Mouse (Mus musculus): ENCODE measurements around the gene Olfr485. TPM values are rescaled to one million over a fixed set of nuclear protein-coding genes. Genes with fewer than 3 reads are reported as not detected.

Olfr485 gene
- not detected for polyA plus RNA-seq (2017; shearing (Covaris generic))

DNA sequence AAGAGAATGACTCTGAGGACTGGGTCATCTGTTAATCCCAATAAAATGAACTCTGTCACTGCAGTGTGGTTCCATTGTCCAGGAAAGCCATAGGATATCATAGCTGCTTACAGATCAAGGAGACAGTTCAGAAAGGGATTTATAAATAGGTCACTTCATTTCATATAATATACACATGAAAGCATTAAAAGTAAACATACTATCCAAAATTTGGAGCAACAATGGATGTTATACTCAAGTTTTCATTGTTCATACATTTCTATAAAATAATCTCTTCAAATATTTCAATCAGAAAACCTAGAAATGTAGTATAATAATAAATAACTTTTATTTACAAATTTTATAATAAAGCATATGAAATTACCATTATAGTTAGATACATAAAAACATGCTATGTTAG, at the start of gene Olfr485:
Gene Olfr485, minus strand, starts transcription at position 101 of the 400 bp plus-strand sequence.

DNA sequence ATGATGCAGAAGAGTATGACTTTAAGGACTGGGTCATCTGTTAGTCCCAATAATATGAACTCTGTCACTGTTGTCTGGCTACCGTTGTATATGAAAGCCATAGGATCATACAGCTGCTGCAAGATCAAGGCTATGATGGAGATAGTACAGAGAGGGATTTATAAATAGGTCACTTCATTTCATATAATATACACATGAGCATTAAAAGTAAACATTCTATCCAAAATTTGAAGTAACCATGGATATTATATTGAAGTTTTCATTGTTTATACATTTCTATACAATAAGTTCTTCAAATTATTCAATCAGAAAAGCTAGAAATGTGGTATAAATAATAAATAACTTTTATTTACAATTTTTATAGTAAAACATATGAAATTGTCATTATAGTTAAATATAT, 13.0 kb upstream of the Olfr485 start, which contains the start of gene Olfr486:
Gene Olfr486, minus strand, starts transcription at position 101 of the 400 bp plus-strand sequence.

DNA sequence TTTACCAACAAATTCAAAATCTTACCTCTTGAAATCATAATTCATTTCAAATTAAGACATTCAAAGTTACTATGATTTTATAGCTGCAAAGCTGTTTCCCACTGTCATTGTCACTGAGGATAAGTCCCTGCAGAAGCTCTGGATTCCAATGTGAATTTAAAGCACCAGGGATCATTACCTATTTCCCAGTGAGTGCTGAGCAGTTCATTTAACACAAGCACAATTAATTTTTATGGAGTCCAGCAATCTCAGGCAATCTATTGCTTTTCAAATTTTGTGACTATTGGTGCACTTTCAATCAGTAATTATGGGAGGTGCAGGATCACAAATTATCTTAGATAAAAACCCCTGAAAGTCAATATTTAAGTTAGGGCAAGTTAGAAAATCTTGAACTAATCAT, 32.3 kb downstream of the Olfr485 start, which contains the start of gene Olfr484:
Gene Olfr484, minus strand, starts transcription at position 101 of the 400 bp plus-strand sequence.

Other genes with a start within 250 kb of the Olfr485 start
- gene Olfr473, start 229.4 kb downstream of the Olfr485 start, polyA plus RNA-seq (2017; shearing (Covaris generic)) = not detected
- not detected for gene Olfr474, start 205.2 kb downstream of the Olfr485 start, polyA plus RNA-seq (2017; shearing (Covaris generic))
- not detected for gene Olfr476, start 195.1 kb downstream of the Olfr485 start, polyA plus RNA-seq (2017; shearing (Covaris generic))
- not detected for gene Olfr477, start 173.2 kb downstream of the Olfr485 start, polyA plus RNA-seq (2017; shearing (Covaris generic))
- not detected for gene Olfr478, start 125.9 kb downstream of the Olfr485 start, polyA plus RNA-seq (2017; shearing (Covaris generic))
- gene Olfr479, start 109.2 kb downstream of the Olfr485 start, polyA plus RNA-seq (2017; shearing (Covaris generic)) = not detected
- not detected for gene Olfr480, start 92.5 kb downstream of the Olfr485 start, polyA plus RNA-seq (2017; shearing (Covaris generic))
- not detected for gene Olfr481, start 80.0 kb downstream of the Olfr485 start, polyA plus RNA-seq (2017; shearing (Covaris generic))
- gene Olfr482, start 62.3 kb downstream of the Olfr485 start, polyA plus RNA-seq (2017; shearing (Covaris generic)) = not detected
- gene Olfr483, start 59.0 kb downstream of the Olfr485 start, polyA plus RNA-seq (2017; shearing (Covaris generic)) = not detected
- not detected for gene Olfr484, start 32.4 kb downstream of the Olfr485 start, polyA plus RNA-seq (2017; shearing (Covaris generic))
- not detected for gene Olfr486, start 12.9 kb upstream of the Olfr485 start, polyA plus RNA-seq (2017; shearing (Covaris generic))
- not detected for gene Olfr487, start 54.8 kb upstream of the Olfr485 start, polyA plus RNA-seq (2017; shearing (Covaris generic))
- not detected for gene Olfr488, start 98.5 kb upstream of the Olfr485 start, polyA plus RNA-seq (2017; shearing (Covaris generic))
- not detected for gene Olfr490, start 129.1 kb upstream of the Olfr485 start, polyA plus RNA-seq (2017; shearing (Covaris generic))
- gene Olfr491, start 153.6 kb upstream of the Olfr485 start, polyA plus RNA-seq (2017; shearing (Covaris generic)) = not detected
- gene Olfr492, start 163.8 kb upstream of the Olfr485 start, polyA plus RNA-seq (2017; shearing (Covaris generic)) = not detected
- not detected for gene Olfr493, start 187.1 kb upstream of the Olfr485 start, polyA plus RNA-seq (2017; shearing (Covaris generic))
- gene Olfr494, start 205.5 kb upstream of the Olfr485 start, polyA plus RNA-seq (2017; shearing (Covaris generic)) = not detected
- not detected for gene Olfr495, start 233.3 kb upstream of the Olfr485 start, polyA plus RNA-seq (2017; shearing (Covaris generic))